Mouse (Mus musculus): ENCODE measurements around the gene Adgrg6.

DNA sequence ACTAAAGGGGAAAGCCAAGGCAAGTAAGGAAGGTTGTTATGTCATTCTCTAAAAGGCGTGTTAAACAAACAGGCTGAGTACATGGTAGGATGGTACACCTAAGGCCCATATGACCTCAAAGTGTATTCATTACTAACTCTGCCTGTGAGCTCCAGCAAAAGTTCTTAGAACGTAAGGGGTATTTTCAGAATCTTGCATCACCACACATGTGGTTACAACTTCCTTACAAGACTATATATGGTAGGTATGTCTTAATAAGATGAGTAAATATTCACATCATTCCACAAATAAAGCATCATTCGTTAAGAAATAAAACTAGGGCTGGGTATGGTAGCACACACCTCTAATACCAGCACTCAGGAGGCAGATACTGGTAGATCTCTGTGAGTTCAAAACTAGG lies 8.4 kb downstream of the Adgrg6 start:
- TF ChIP-seq POLR2A (IDR thresholded peaks at IDR 0.05; ENCODE audit: borderline replicate concordance, control insufficient read depth, low read depth, low read length) (no peak), CTCF (IDR thresholded peaks at IDR 0.05; ENCODE audit: control insufficient read depth, insufficient read depth, low read length) (no peak)
